Mouse (Mus musculus): Measurements from ENCODE around the gene Emsy. TPM values are rescaled to one million over a fixed set of nuclear protein-coding genes. Genes with fewer than 3 reads are reported as not detected.

Gene Emsy
- polyA plus RNA-seq (2012; rRNA removed): 5.8 and 15.0 TPM in 2 replicates

DNA sequence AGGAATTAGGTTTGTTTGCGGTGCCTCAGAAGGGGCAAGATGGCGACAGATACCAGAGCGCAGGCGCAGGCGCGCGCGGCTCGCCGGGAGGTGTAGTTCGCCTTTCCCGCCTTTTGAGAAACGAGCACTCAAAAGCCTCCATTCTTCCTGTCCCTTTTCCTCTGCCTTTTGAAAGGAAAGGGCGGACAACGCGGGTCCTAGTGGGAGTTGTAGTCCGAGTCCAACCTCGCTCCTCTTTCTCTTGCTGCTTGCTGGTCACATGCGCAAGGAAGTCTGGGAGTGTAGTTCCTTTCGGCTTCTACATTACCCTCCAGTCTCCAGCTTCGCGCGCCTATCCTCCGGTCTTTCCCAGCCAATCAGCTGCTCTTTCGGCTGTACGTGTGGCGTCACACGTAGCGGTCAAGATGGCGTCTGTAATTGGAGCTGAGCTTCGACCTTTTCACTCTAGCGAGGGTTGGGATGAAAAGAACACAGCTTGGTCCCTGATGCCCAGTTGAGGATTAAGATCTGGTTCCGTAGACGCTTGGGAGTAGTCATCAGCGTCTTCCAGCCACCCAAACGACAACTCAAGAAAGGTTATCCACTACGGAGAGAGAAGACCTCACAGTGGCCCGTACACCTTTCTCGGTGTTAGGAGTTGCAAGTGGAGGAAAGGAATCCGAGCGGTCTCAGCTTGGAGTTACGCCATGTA is at the start of gene Emsy:
Gene Emsy (minus strand): TSS at position 253 of the 691 bp plus-strand sequence.
- under 1% methylated on average over 42 of the region's 42 CpGs for WGBS
- peaks cover 2% of the 10 kb centered on the region; the same call in 1 of the 2 replicates for H3K4me1 ChIP-seq (ENCODE audit: control insufficient read depth, insufficient read depth, insufficient read length, low read length)
- peak; percentile 79 for TF ChIP-seq POLR2A (IDR thresholded peaks at IDR 0.05; ENCODE audit: low read depth, low read length)
- TF ChIP-seq CTCF (IDR thresholded peaks at IDR 0.05; ENCODE audit: extremely low read depth, insufficient read length, insufficient replicate concordance, low read depth, low read length): no peak
- H3K36me3 ChIP-seq (ENCODE audit: control insufficient read depth, insufficient read depth, low read length): peaks cover 4% of the 10 kb centered on the region; the same call in 1 of the 2 replicates
- H3K27ac ChIP-seq (ENCODE audit: insufficient read depth, low read depth, low read length): peak within 1 kb of the TSS; percentile 86
- H3K27me3 ChIP-seq (ENCODE audit: control insufficient read depth, insufficient read depth, low read length): no peaks in the 10 kb centered on the region
- H3K4me3 ChIP-seq (ENCODE audit: low read depth, low read length): peak within 1 kb of the TSS; percentile 97

DNA sequence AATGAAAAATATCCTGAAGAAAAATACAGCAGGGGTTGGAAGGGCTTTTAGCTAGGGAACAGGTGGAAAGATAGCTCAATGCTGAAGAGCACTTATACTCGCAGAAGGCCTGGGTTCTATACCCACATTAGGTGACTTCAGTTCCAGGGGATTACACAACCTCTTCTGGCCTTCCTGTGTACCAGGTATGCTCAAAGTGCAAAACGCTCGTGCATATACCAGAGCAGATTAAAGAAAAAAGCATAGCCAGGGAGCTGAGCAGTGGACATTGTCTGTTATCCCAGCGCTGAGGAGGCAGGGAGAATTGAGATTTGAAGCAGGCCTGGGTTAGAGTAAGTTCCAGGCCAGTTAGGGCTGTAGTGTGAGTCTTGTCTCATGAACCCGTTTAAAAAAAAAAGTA is 47.7 kb upstream of the Emsy start:
- Histone ChIP-seq H3K36me3 (ENCODE audit: control insufficient read depth, insufficient read depth, low read length) (no peaks in the 10 kb centered on the region), H3K4me3 (ENCODE audit: low read depth, low read length) (no peak overlapping the region), H3K4me1 (ENCODE audit: control insufficient read depth, insufficient read depth, insufficient read length, low read length) (peaks cover 2% of the 10 kb centered on the region; the same call in 1 of the 2 replicates), H3K27ac (ENCODE audit: insufficient read depth, low read depth, low read length) (no peak overlapping the region), H3K27me3 (ENCODE audit: control insufficient read depth, insufficient read depth, low read length) (no peaks in the 10 kb centered on the region)
- 13% methylated on average over 5 of the region's 5 CpGs for WGBS
- TF ChIP-seq POLR2A (IDR thresholded peaks at IDR 0.05; ENCODE audit: low read depth, low read length) (no peak), CTCF (IDR thresholded peaks at IDR 0.05; ENCODE audit: extremely low read depth, insufficient read length, insufficient replicate concordance, low read depth, low read length) (no peak)

GRCm38 (mm10) chr7:98703365-98703881 is 46.8 kb upstream of the Emsy start:
- Histone ChIP-seq H3K4me1 (ENCODE audit: control insufficient read depth, insufficient read depth, insufficient read length, low read length) (peaks cover 2% of the 10 kb centered on the region; the same call in 1 of the 2 replicates), H3K27me3 (ENCODE audit: control insufficient read depth, insufficient read depth, low read length) (no peaks in the 10 kb centered on the region), H3K36me3 (ENCODE audit: control insufficient read depth, insufficient read depth, low read length) (no peaks in the 10 kb centered on the region), H3K27ac (ENCODE audit: insufficient read depth, low read depth, low read length) (peak overlapping the region; percentile 5; the same call in 1 of the 2 replicates), H3K4me3 (ENCODE audit: low read depth, low read length) (peak overlapping the region; percentile 90)
- under 1% methylated on average over 38 of the region's 38 CpGs for WGBS
- TF ChIP-seq CTCF (IDR thresholded peaks at IDR 0.05; ENCODE audit: extremely low read depth, insufficient read length, insufficient replicate concordance, low read depth, low read length) (no peak), POLR2A (IDR thresholded peaks at IDR 0.05; ENCODE audit: low read depth, low read length) (no peak)

- Histone ChIP-seq H3K4me3 (ENCODE audit: low read depth, low read length) (peak within 1 kb of the TSS; percentile 90), H3K27me3 (ENCODE audit: control insufficient read depth, insufficient read depth, low read length) (no peaks in the 10 kb centered on the region), H3K36me3 (ENCODE audit: control insufficient read depth, insufficient read depth, low read length) (no peaks in the 10 kb centered on the region), H3K4me1 (ENCODE audit: control insufficient read depth, insufficient read depth, insufficient read length, low read length) (peaks cover 2% of the 10 kb centered on the region; the same call in 1 of the 2 replicates), H3K27ac (ENCODE audit: insufficient read depth, low read depth, low read length) (peak within 1 kb of the TSS; percentile 51)
- under 1% methylated on average over 65 of the region's 65 CpGs for WGBS
- TF ChIP-seq POLR2A (IDR thresholded peaks at IDR 0.05; ENCODE audit: low read depth, low read length) (peak; percentile 82), CTCF (IDR thresholded peaks at IDR 0.05; ENCODE audit: extremely low read depth, insufficient read length, insufficient replicate concordance, low read depth, low read length) (peak; percentile 16; the same call in 1 of the 2 replicates)
These were observed 46.0 kb upstream of the Emsy start, which contains the start of gene Thap12 for GRCm38 (mm10) chr7:98702283-98703240. Thap12 (plus strand) TSS chr7:98703103.

- no peaks in the 10 kb centered on the region for H3K36me3 ChIP-seq (ENCODE audit: control insufficient read depth, insufficient read depth, low read length)
- TF ChIP-seq POLR2A (IDR thresholded peaks at IDR 0.05; ENCODE audit: low read depth, low read length) (no peak), CTCF (IDR thresholded peaks at IDR 0.05; ENCODE audit: extremely low read depth, insufficient read length, insufficient replicate concordance, low read depth, low read length) (no peak)
- peak overlapping the region; percentile 51; the same call in 1 of the 2 replicates for H3K27ac ChIP-seq (ENCODE audit: insufficient read depth, low read depth, low read length)
- peaks cover 2% of the 10 kb centered on the region; the same call in 1 of the 2 replicates for H3K4me1 ChIP-seq (ENCODE audit: control insufficient read depth, insufficient read depth, insufficient read length, low read length)
- 6% methylated on average over 7 of the region's 7 CpGs for WGBS
- peak overlapping the region; percentile 6; the same call in 1 of the 2 replicates for H3K4me3 ChIP-seq (ENCODE audit: low read depth, low read length)
- no peaks in the 10 kb centered on the region for H3K27me3 ChIP-seq (ENCODE audit: control insufficient read depth, insufficient read depth, low read length)
These were observed 45.2 kb upstream of the Emsy start for GRCm38 (mm10) chr7:98701771-98702170.

- Histone ChIP-seq H3K36me3 (ENCODE audit: control insufficient read depth, insufficient read depth, low read length) (no peaks in the 10 kb centered on the region), H3K27me3 (ENCODE audit: control insufficient read depth, insufficient read depth, low read length) (no peaks in the 10 kb centered on the region), H3K4me1 (ENCODE audit: control insufficient read depth, insufficient read depth, insufficient read length, low read length) (peaks cover 2% of the 10 kb centered on the region; the same call in 1 of the 2 replicates), H3K27ac (ENCODE audit: insufficient read depth, low read depth, low read length) (no peak overlapping the region), H3K4me3 (ENCODE audit: low read depth, low read length) (no peak overlapping the region)
- 85% methylated on average over 4 of the region's 4 CpGs for WGBS
- no peak for TF ChIP-seq CTCF (IDR thresholded peaks at IDR 0.05; ENCODE audit: extremely low read depth, insufficient read length, insufficient replicate concordance, low read depth, low read length)
- TF ChIP-seq POLR2A (IDR thresholded peaks at IDR 0.05; ENCODE audit: low read depth, low read length): no peak
These were observed 42.0 kb upstream of the Emsy start for GRCm38 (mm10) chr7:98698590-98698989.
